Mouse (Mus musculus): ENCODE measurements around the gene Cadm1. TPM values are rescaled to one million over a fixed set of nuclear protein-coding genes. Genes with fewer than 3 reads are reported as not detected.

Cadm1 gene
- polyA plus RNA-seq, 1 experiment = 6.0 TPM

DNA sequence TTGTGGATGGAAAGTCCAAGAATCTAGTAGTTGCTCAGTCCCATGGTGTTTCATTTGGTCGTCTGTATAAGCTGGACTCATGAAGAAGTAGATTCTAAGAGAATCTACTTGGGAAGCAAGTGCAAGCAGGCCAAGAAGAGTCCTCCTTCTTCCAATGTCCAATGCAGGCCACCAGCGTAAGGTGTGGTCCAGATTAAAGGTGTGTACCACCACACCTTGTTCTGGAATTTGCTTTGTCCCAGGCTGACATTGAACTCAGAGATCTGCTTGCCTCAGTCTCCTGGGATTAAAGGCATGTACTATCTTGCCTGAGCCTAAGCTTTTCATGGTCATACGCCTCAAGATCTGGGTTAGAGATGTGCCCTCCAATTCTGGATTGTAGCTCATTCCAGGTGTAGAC lies 17.5 kb upstream of the Cadm1 start:
- DNase-seq = no peak
- no peaks in the 10 kb centered on the region for H3K4me1 ChIP-seq (ENCODE audit: control insufficient read depth, insufficient read depth, low read length)
- H3K4me3 ChIP-seq (ENCODE audit: insufficient read depth, low read depth, low read length) = no peak overlapping the region
- H3K27ac ChIP-seq (ENCODE audit: insufficient read depth, low read depth, low read length) = no peak overlapping the region
- 94% methylated on average over 3 of the region's 3 CpGs for WGBS
- TF ChIP-seq POLR2A (IDR thresholded peaks at IDR 0.05; ENCODE audit: low read depth, low read length) (no peak), CTCF (conservative IDR thresholded peaks at IDR 0.05; ENCODE audit: insufficient read depth, insufficient read length, low read depth, low read length) (no peak)
- no peaks in the 10 kb centered on the region for H3K27me3 ChIP-seq (replicated peaks; ENCODE audit: control insufficient read depth, insufficient read depth, low read length)
- H3K36me3 ChIP-seq (ENCODE audit: control insufficient read depth, insufficient read depth, low read length) = no peaks in the 10 kb centered on the region

DNA sequence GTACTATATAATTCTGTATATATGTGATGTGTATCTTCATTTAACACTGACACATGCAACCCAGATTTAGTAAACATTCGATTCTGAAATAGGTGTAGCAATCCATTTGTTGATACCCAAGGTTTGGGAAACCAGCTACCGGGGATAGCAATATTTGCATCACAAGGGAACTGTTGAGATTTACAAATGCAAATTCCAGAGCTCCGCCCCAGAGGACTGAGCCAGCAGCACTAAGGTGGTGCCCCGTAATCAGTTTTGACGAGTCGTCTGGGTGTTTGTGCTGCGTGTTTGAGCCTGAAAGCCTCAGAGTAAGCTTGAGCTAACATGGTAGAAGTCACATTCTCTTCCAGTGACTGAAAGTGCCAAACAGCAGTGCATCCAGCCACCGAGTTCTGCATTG lies 15.7 kb upstream of the Cadm1 start:
- Histone ChIP-seq H3K4me1 (ENCODE audit: control insufficient read depth, insufficient read depth, low read length) (no peaks in the 10 kb centered on the region), H3K27me3 (replicated peaks; ENCODE audit: control insufficient read depth, insufficient read depth, low read length) (no peaks in the 10 kb centered on the region), H3K27ac (ENCODE audit: insufficient read depth, low read depth, low read length) (no peak overlapping the region), H3K36me3 (ENCODE audit: control insufficient read depth, insufficient read depth, low read length) (no peaks in the 10 kb centered on the region), H3K4me3 (ENCODE audit: insufficient read depth, low read depth, low read length) (no peak overlapping the region)
- TF ChIP-seq CTCF (conservative IDR thresholded peaks at IDR 0.05; ENCODE audit: insufficient read depth, insufficient read length, low read depth, low read length) (no peak), POLR2A (IDR thresholded peaks at IDR 0.05; ENCODE audit: low read depth, low read length) (no peak)
- 43% methylated on average over 8 of the region's 8 CpGs for WGBS
- DNase-seq = no peak

DNA sequence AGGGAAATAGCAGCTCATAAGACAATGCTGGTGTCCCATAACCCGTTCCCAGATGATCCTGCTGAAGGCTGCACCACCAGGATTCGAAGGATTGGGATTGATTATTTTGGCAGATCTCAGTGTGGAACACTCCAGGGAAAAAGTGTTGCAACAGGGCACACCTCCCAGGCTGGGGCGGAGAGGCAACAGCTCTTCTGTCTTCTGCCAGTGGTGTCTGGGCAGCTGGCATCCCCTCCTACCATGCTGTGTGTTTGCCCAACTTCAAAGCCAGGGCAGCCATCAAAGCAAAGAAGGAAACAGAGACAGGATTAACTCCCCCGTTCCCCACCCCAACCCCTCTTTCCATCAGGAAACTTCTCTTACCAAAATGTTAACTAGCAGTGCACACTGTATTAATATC lies 13.7 kb upstream of the Cadm1 start:
- H3K4me1 ChIP-seq (ENCODE audit: control insufficient read depth, insufficient read depth, low read length) = no peaks in the 10 kb centered on the region
- no peaks in the 10 kb centered on the region for H3K36me3 ChIP-seq (ENCODE audit: control insufficient read depth, insufficient read depth, low read length)
- no peak overlapping the region for H3K4me3 ChIP-seq (ENCODE audit: insufficient read depth, low read depth, low read length)
- no peak overlapping the region for H3K27ac ChIP-seq (ENCODE audit: insufficient read depth, low read depth, low read length)
- DNase-seq = no peak
- TF ChIP-seq CTCF (conservative IDR thresholded peaks at IDR 0.05; ENCODE audit: insufficient read depth, insufficient read length, low read depth, low read length) (no peak), POLR2A (IDR thresholded peaks at IDR 0.05; ENCODE audit: low read depth, low read length) (no peak)
- WGBS = 68% methylated on average over 4 of the region's 4 CpGs
- H3K27me3 ChIP-seq (replicated peaks; ENCODE audit: control insufficient read depth, insufficient read depth, low read length) = no peaks in the 10 kb centered on the region

DNA sequence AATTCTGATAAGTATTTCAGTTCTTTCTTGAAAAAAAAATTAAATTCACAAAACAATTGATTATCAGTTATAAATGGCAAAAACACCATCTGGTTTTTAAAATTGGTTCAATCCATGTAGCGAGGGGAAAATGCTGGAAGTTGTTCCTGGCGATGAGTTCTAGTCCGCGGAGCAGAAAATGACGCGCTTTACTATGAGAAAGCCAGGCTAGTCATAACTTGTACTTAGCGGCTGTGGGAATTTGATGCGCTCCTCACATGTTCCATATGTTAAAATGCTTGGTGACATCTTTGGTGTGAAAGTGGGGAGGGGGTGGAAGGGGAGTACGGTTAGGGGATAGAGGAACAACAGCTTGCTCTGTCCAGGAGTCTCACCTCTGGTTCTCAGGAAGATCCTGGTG lies 2.7 kb upstream of the Cadm1 start:
- no peak for DNase-seq
- TF ChIP-seq CTCF (conservative IDR thresholded peaks at IDR 0.05; ENCODE audit: insufficient read depth, insufficient read length, low read depth, low read length) (no peak), POLR2A (IDR thresholded peaks at IDR 0.05; ENCODE audit: low read depth, low read length) (no peak)
- no peaks in the 10 kb centered on the region for H3K4me1 ChIP-seq (ENCODE audit: control insufficient read depth, insufficient read depth, low read length)
- no peak overlapping the region for H3K27ac ChIP-seq (ENCODE audit: insufficient read depth, low read depth, low read length)
- 96% methylated on average over 9 of the region's 9 CpGs for WGBS
- peaks cover 2% of the 10 kb centered on the region for H3K27me3 ChIP-seq (replicated peaks; ENCODE audit: control insufficient read depth, insufficient read depth, low read length)
- no peaks in the 10 kb centered on the region for H3K36me3 ChIP-seq (ENCODE audit: control insufficient read depth, insufficient read depth, low read length)
- H3K4me3 ChIP-seq (ENCODE audit: insufficient read depth, low read depth, low read length) = no peak overlapping the region

DNA sequence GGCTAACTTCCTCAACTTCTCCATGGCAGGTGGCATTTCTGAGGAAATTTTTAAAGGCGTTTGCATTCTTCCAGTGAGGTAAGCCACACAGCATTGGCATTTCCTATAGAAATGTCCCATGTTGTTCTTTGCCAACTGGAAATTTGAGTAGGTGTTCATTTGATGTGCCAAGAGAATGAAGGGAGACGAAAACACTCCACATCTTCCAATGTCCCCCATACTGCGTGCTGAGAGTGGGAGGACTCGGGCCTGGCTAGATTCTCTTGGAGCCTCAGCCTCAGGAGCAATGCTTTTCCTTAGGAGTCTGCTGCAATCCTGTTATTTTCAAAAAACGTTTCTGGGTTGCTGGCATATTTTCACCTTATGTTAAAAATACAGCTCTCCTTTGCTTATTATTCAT lies 2.2 kb upstream of the Cadm1 start:
- Histone ChIP-seq H3K4me1 (ENCODE audit: control insufficient read depth, insufficient read depth, low read length) (no peaks in the 10 kb centered on the region), H3K27me3 (replicated peaks; ENCODE audit: control insufficient read depth, insufficient read depth, low read length) (peaks cover 2% of the 10 kb centered on the region), H3K27ac (ENCODE audit: insufficient read depth, low read depth, low read length) (no peak overlapping the region), H3K36me3 (ENCODE audit: control insufficient read depth, insufficient read depth, low read length) (no peaks in the 10 kb centered on the region), H3K4me3 (ENCODE audit: insufficient read depth, low read depth, low read length) (no peak overlapping the region)
- no peak for DNase-seq
- WGBS = 90% methylated on average over 5 of the region's 5 CpGs
- TF ChIP-seq CTCF (conservative IDR thresholded peaks at IDR 0.05; ENCODE audit: insufficient read depth, insufficient read length, low read depth, low read length) = no peak
- TF ChIP-seq POLR2A (IDR thresholded peaks at IDR 0.05; ENCODE audit: low read depth, low read length) = no peak

DNA sequence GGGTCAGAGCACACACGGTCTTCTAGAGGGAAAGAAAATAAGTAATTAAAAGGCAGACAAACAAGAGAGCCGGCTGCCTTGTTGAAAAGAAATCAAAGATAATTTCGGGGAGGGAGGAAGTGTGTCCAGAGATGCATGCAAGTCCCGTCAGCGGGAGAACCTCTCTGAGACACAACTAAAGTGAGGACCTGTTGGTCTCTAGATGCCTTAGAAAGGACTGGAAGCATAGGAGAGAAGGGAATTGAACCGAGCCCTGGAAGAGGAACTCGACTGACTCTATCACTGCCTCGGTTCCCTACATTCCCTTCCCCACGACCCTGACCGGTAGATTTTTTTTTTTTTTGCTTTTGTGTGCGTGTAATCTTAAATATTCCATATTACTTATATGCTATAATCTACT lies 791 bp upstream of the Cadm1 start:
- DNase-seq = peak; percentile 3
- H3K36me3 ChIP-seq (ENCODE audit: control insufficient read depth, insufficient read depth, low read length) = no peaks in the 10 kb centered on the region
- 15% methylated on average over 11 of the region's 11 CpGs for WGBS
- no peak overlapping the region for H3K4me3 ChIP-seq (ENCODE audit: insufficient read depth, low read depth, low read length)
- no peak overlapping the region for H3K27ac ChIP-seq (ENCODE audit: insufficient read depth, low read depth, low read length)
- TF ChIP-seq CTCF (conservative IDR thresholded peaks at IDR 0.05; ENCODE audit: insufficient read depth, insufficient read length, low read depth, low read length) = no peak
- no peak for TF ChIP-seq POLR2A (IDR thresholded peaks at IDR 0.05; ENCODE audit: low read depth, low read length)
- H3K27me3 ChIP-seq (replicated peaks; ENCODE audit: control insufficient read depth, insufficient read depth, low read length) = peaks cover 2% of the 10 kb centered on the region
- H3K4me1 ChIP-seq (ENCODE audit: control insufficient read depth, insufficient read depth, low read length) = no peaks in the 10 kb centered on the region

DNA sequence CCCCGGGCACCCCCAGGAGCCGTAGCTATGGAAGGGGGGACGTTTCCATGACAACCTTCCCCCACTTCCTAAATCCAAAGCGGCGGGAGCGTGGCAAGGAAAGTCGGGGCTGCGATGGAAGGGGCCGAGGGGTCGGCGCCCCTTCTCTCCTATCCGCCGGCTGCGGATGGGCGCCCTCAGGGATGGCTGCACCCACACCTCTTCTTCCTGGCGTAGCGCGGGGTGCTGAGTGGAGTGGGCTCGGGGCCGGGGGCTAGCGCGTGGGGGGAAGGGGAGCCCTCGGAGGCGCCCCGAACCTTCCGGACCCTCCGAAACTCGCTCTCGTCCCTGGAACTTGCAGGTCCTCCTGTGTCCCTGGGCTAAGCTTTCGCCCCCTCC lies 560 bp downstream of the Cadm1 start:
- whole genome bisulfite sequencing = 2% methylated on average over 27 of the region's 30 CpGs
- H3K27ac ChIP-seq (ENCODE audit: insufficient read depth, low read depth, low read length) = 0 out of 2 replicates have a peak overlapping the region, but pooled peaks have one; percentile 25
- TF ChIP-seq CTCF (conservative IDR thresholded peaks at IDR 0.05; ENCODE audit: insufficient read depth, insufficient read length, low read depth, low read length) (no peak), POLR2A (IDR thresholded peaks at IDR 0.05; ENCODE audit: low read depth, low read length) (no peak)
- DNase-seq = no peak
- peaks cover 2% of the 10 kb centered on the region for H3K27me3 ChIP-seq (replicated peaks; ENCODE audit: control insufficient read depth, insufficient read depth, low read length)
- no peaks in the 10 kb centered on the region for H3K36me3 ChIP-seq (ENCODE audit: control insufficient read depth, insufficient read depth, low read length)
- H3K4me3 ChIP-seq (ENCODE audit: insufficient read depth, low read depth, low read length) = peak overlapping the region; percentile 70
- no peaks in the 10 kb centered on the region for H3K4me1 ChIP-seq (ENCODE audit: control insufficient read depth, insufficient read depth, low read length)

All from kidney, adult 2 months (tissue).